Mouse (Mus musculus) MEL (cell line): ENCODE measurements at regions not wholly inside any gene's neighbourhood (a gene's known extent, or its start where the extent isn't known, plus 50 kb on each side); places are given as distances from the start of the nearest gene placed in this dataset.

ENCODE experiments used
- DNase-seq: peaks from one replicate; pipeline ENCODE4 v3.0.0; 2011; ENCODE audit warnings: low read depth, low spot score
- H3K27ac ChIP-seq: 2 replicates; pipeline ENCODE4 v1.5.1; 2012; ENCODE audit warnings: low read depth, mild to moderate bottlenecking, control low read depth, low read length, moderate library complexity; ENCODE audit not compliant: control insufficient read depth
- H3K27me3 ChIP-seq, 2 experiments: fragments of 150-350 bp in 1 of 2; sonication (generic) in 1 of 2; 2 replicates each; pipeline ENCODE4 v1.6.1; 2012; ENCODE audit warnings: low read length in 2 of 2, mild to moderate bottlenecking in 2 of 2, improper control_type of control experiment in 1 of 2, moderate library complexity in 1 of 2; ENCODE audit not compliant: insufficient read depth in 2 of 2, control insufficient read depth in 1 of 2
- H3K36me3 ChIP-seq, 2 experiments: 2 replicates each; pipeline ENCODE4 v1.6.1; 2012 to 2014; ENCODE audit warnings: low read length in 2 of 2, improper control_type of control experiment in 1 of 2, inconsistent platforms in 1 of 2, mild to moderate bottlenecking in 1 of 2; ENCODE audit not compliant: insufficient read depth in 2 of 2, control insufficient read depth in 1 of 2
- H3K4me1 ChIP-seq, 2 experiments: fragments of 150-350 bp in 1 of 2; sonication (generic) in 1 of 2; 2 replicates each; pipeline ENCODE4 v1.6.1; 2012; ENCODE audit warnings: low read length in 2 of 2, improper control_type of control experiment in 1 of 2, mild to moderate bottlenecking in 1 of 2; ENCODE audit not compliant: insufficient read depth in 2 of 2, control insufficient read depth in 1 of 2
- H3K4me3 ChIP-seq, 2 experiments: fragments of 150-350 bp in 1 of 2; sonication (generic) in 1 of 2; 2 replicates each; pipeline ENCODE4 v1.5.1; 2012; ENCODE audit warnings: low read depth in 2 of 2, low read length in 2 of 2, mild to moderate bottlenecking in 2 of 2, moderate library complexity in 2 of 2, control low read depth in 1 of 2, improper control_type of control experiment in 1 of 2; ENCODE audit not compliant: control insufficient read depth in 1 of 2, insufficient read depth in 1 of 2
- H3K79me2 ChIP-seq: 2 replicates; pipeline ENCODE4 v1.6.1; 2012; ENCODE audit warnings: mild to moderate bottlenecking, low read length, moderate library complexity; ENCODE audit not compliant: control insufficient read depth, poor library complexity, insufficient read depth
- H3K9ac ChIP-seq: 2 replicates; pipeline ENCODE4 v1.6.1; 2012; ENCODE audit warnings: low read depth, mild to moderate bottlenecking, control low read depth, low read length, moderate library complexity; ENCODE audit not compliant: control insufficient read depth, poor library complexity, severe bottlenecking
- H3K9me3 ChIP-seq: fragments of 150-350 bp; sonication (generic); replicated peaks from 2 replicates; pipeline ENCODE4 v1.6.1; 2012; ENCODE audit warnings: mild to moderate bottlenecking, low read length, improper control_type of control experiment, moderate library complexity; ENCODE audit not compliant: insufficient read depth
- CHD1 ChIP-seq: IDR thresholded peaks from 2 replicates; pipeline ENCODE4 v1.6.1; 2012; ENCODE audit warnings: low read depth, mild to moderate bottlenecking, inconsistent platforms, low read length, improper control_type of control experiment
- ELF1 ChIP-seq: IDR thresholded peaks from 2 replicates; pipeline ENCODE4 v1.6.1; 2014; ENCODE audit warnings: low read depth, mild to moderate bottlenecking, inconsistent platforms, low read length, improper control_type of control experiment, moderate library complexity
- ETS1 ChIP-seq: IDR thresholded peaks from 2 replicates; pipeline ENCODE4 v1.6.1; 2012; ENCODE audit warnings: low read depth, mild to moderate bottlenecking, inconsistent platforms, low read length, improper control_type of control experiment, moderate library complexity
- HCFC1 ChIP-seq: IDR thresholded peaks from 2 replicates; pipeline ENCODE4 v1.6.1; 2012; ENCODE audit warnings: low read depth, mild to moderate bottlenecking, inconsistent platforms, low read length, improper control_type of control experiment, moderate library complexity
- JUND ChIP-seq: IDR thresholded peaks from 2 replicates; pipeline ENCODE4 v1.6.1; 2011; ENCODE audit warnings: low read depth, mild to moderate bottlenecking, improper control_type of control experiment, low read length
- MAX ChIP-seq: IDR thresholded peaks from 2 replicates; pipeline ENCODE4 v1.6.1; 2011; ENCODE audit warnings: low read length, improper control_type of control experiment
- MEF2A ChIP-seq: IDR thresholded peaks from 2 replicates; pipeline ENCODE4 v1.6.1; 2014; ENCODE audit warnings: low read depth, mild to moderate bottlenecking, inconsistent platforms, low read length, improper control_type of control experiment; ENCODE audit not compliant: poor library complexity, insufficient replicate concordance, severe bottlenecking; ENCODE audit errors: extremely low read depth
- MYB ChIP-seq: IDR thresholded peaks from 2 replicates; pipeline ENCODE4 v1.6.1; 2011; ENCODE audit warnings: mild to moderate bottlenecking, low read depth, low read length, improper control_type of control experiment
- SIN3A ChIP-seq: IDR thresholded peaks from 2 replicates; pipeline ENCODE4 v1.6.1; 2012; ENCODE audit warnings: low read length, improper control_type of control experiment, inconsistent platforms
- TBP ChIP-seq: IDR thresholded peaks from 2 replicates; pipeline ENCODE4 v1.8.0; 2011; ENCODE audit warnings: low read depth, low read length, improper control_type of control experiment
- UBTF ChIP-seq: IDR thresholded peaks from 2 replicates; pipeline ENCODE4 v1.6.1; 2012; ENCODE audit warnings: low read depth, mild to moderate bottlenecking, inconsistent platforms, low read length, improper control_type of control experiment, moderate library complexity, borderline replicate concordance; ENCODE audit not compliant: insufficient read depth
- USF1 ChIP-seq: IDR thresholded peaks from 2 replicates; pipeline ENCODE4 v1.6.1; 2014; ENCODE audit warnings: low read depth, mild to moderate bottlenecking, inconsistent platforms, low read length, improper control_type of control experiment, moderate library complexity

DNA sequence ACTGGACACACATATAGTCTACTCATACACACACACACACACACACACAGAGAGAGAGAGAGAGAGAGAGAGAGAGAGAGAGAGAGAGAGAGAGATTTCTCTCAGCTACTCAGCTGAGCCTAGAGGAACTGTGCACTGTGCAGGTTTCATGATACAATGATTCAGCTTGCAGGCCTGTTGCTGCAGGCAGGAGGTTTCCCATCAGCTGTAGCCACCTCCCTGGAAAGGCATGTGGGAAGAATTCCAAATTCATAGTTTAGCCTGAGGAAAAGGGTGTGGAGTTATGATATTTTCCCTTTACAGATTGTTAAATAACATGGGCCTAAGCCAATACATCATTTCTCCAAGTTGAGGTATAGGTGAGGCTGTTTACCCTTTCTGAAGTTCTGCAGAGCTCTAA is 204.3 kb upstream of the A1bg start:
- Histone ChIP-seq H3K9me3 (no peaks in the 10 kb centered on the region; the same call in 1 of the 2 replicates), H3K9ac (no peak overlapping the region), H3K36me3 (no peaks in the 10 kb centered on the region), H3K27me3 (no peaks in the 10 kb centered on the region), H3K4me1 (no peaks in the 10 kb centered on the region), H3K79me2 (no peaks in the 10 kb centered on the region), H3K27ac (no peak overlapping the region), H3K4me3 (no peak overlapping the region)
- no peak for DNase-seq
- TF ChIP-seq SIN3A (no peak), MEF2A (no peak), TBP (no peak), CHD1 (no peak), ETS1 (no peak)

DNA sequence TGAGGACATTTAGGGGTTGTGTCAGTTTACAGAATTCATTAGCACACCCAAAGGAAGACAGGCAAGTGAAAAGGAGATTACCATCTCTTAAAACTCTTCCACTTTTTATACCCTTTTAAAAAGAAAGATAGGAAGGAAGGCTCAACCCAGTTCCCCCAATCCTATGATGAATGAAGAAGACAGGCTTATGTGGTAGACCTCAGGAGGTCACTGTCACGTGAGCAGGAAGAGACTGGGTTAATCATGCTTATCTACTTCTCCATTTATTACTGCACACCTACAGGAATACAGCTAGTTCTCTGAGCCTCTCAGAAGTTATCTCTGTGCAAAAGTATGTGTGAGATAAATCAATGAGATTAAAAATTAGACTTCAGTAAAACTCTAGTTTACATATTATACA is 194.1 kb upstream of the A1bg start:
- no peak for DNase-seq
- no peaks in the 10 kb centered on the region for H3K4me1 ChIP-seq
- H3K36me3 ChIP-seq = no peaks in the 10 kb centered on the region
- H3K9me3 ChIP-seq = no peaks in the 10 kb centered on the region
- no peaks in the 10 kb centered on the region for H3K79me2 ChIP-seq
- H3K4me3 ChIP-seq = no peak overlapping the region
- TF ChIP-seq MAX (no peak), UBTF (no peak), MYB (no peak), ELF1 (no peak), JUND (no peak), HCFC1 (no peak)
- no peaks in the 10 kb centered on the region for H3K27me3 ChIP-seq
- no peak overlapping the region for H3K9ac ChIP-seq
- no peak overlapping the region for H3K27ac ChIP-seq

DNA sequence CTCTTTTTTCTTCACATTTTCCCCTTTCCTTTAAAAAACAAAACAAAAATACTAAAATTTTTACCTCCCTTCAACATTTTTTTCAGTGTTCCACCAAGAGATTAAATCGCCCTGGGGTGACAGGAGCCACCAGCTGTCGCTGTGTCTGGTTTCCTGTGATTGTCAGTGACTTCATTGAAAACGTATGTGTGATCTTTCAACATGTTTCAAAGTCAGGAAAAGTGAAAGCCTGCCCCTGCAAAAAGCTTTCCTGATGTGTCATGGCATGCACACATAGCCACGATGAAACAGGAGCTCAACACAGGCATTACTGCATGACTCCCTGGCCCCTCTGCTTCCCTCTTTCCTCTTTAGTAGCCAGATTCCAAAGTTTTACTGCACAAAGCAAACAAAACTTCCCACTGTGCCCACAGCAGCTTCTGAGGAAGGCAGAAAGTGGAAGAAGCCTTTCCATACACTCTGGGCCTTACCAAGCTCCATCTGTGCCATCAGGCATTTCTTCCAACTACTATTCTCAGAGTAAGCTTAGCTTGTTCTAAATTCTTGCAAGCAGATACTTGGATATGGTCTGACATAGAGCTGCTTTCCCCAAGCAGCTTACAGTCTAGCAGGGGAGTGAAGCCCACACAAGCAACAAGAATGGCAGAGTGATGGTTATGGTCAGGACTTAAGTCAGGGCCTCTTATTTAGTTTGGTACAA is 186.8 kb upstream of the A1bg start:
- H3K27me3 ChIP-seq = no peaks in the 10 kb centered on the region
- no peak for TF ChIP-seq USF1
- TF ChIP-seq UBTF = no peak
- H3K27ac ChIP-seq = no peak overlapping the region
- H3K4me3 ChIP-seq = no peak overlapping the region
- H3K4me1 ChIP-seq = no peaks in the 10 kb centered on the region
- H3K9me3 ChIP-seq = no peaks in the 10 kb centered on the region
- H3K79me2 ChIP-seq = no peaks in the 10 kb centered on the region
- no peak overlapping the region for H3K9ac ChIP-seq
- H3K36me3 ChIP-seq = no peaks in the 10 kb centered on the region
- DNase-seq = no peak
